Mouse (Mus musculus): ENCODE measurements around the gene Vmn2r81. TPM values are rescaled to one million over a fixed set of nuclear protein-coding genes. Genes with fewer than 3 reads are reported as not detected.
"Not testable (repeated sequence)": the region's sequence is repeated elsewhere in the genome, so short reads cannot be mapped to it uniquely, and the experiment has no call there.

Vmn2r81 gene
- not detected in 2 replicates for polyA plus RNA-seq (2015; fragmentation: Nextera tagmentation; extraction: Ambion mirVana)

DNA sequence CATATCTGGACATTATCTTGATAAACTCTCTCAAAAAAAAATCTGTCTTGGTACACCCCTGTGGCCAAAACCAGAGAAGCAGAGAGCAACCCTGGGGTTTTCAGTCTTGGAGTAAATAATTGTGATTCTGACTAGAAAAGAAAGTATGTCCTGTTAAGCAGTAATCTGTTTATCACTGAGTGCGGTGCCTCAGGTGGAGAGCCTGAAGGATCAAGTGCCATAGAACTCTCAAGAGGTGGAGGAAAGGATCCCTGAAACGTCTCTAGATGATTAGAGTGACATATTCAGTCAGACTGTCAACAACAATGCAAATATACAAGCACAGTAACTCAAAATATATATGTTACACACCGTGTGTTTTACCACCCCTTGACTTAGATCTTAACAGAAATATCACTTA, at the start of gene Vmn2r81:
TSS of gene Vmn2r81 (plus strand) at position 301 of the 400 bp plus-strand sequence.
- H3K27me3 ChIP-seq (ENCODE audit: control insufficient read depth, insufficient read depth, low read length); ATAC-seq (ENCODE audit: insufficient read depth, low FRiP score); H3K27ac ChIP-seq (ENCODE audit: low read length); H3K4me2 ChIP-seq (ENCODE audit: low read depth, low read length); H3K36me3 ChIP-seq (ENCODE audit: control insufficient read depth, insufficient read depth, low read length); H3K9ac ChIP-seq (ENCODE audit: low read length); H3K9me3 ChIP-seq (replicated peaks; ENCODE audit: control insufficient read depth, low read length); H3K4me1 ChIP-seq (ENCODE audit: control insufficient read depth, insufficient read depth, low read length); H3K4me3 ChIP-seq (replicated peaks; ENCODE audit: low read length): not testable (repeated sequence)
- WGBS, result 56% methylated on average over 2 of the region's 3 CpGs

DNA sequence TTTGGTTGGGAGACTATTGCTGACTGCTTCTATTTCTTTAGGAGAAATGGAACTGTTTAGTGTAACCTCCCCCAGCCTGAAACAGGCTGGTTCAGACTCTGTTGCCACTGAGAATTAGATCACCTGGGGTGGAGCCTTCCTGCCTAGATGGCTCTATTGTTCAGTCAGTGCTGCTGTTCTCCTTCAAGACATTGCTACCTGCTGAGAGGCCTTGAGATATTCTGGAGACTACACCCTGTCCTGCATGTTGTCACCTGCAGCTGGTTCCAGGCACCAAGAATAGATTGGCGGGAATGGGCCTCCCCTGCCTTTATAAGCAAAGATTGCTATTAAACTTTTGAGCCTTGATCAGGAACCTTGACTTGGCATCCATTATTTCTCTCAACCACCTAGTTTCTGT, 47.5 kb upstream of the Vmn2r81 start:
- not testable (repeated sequence) for H3K27ac ChIP-seq (ENCODE audit: low read length); H3K4me3 ChIP-seq (replicated peaks; ENCODE audit: low read length); H3K4me1 ChIP-seq (ENCODE audit: control insufficient read depth, insufficient read depth, low read length); H3K4me2 ChIP-seq (ENCODE audit: low read depth, low read length); H3K9me3 ChIP-seq (replicated peaks; ENCODE audit: control insufficient read depth, low read length); H3K36me3 ChIP-seq (ENCODE audit: control insufficient read depth, insufficient read depth, low read length); ATAC-seq (ENCODE audit: insufficient read depth, low FRiP score); H3K27me3 ChIP-seq (ENCODE audit: control insufficient read depth, insufficient read depth, low read length); H3K9ac ChIP-seq (ENCODE audit: low read length)
- 62% methylated on average over 1 of the region's 1 CpGs for WGBS

DNA sequence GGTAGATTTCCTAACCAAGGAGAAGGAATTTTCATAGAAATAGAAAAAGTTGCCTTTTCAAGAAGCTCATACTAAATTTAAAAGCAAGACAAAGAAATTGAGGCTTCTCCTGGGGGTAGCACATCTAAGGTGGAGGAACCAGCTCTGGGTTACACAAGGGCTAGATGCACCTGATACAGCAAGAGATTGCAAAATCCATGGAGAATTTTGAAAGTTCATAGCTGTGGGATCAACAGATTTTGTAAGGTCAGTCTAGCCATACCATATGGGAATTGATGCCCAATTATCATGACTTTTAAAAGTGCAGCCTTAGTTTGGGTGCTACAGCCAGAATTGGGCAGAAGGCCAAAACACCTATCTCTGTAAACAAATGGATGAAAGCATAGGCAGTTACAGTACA, 27.1 kb upstream of the Vmn2r81 start:
- Histone ChIP-seq H3K9ac (ENCODE audit: low read length) (no peak overlapping the region), H3K36me3 (ENCODE audit: control insufficient read depth, insufficient read depth, low read length) (no peaks in the 10 kb centered on the region), H3K4me2 (ENCODE audit: low read depth, low read length) (no peak overlapping the region), H3K27me3 (ENCODE audit: control insufficient read depth, insufficient read depth, low read length) (no peaks in the 10 kb centered on the region), H3K4me3 (replicated peaks; ENCODE audit: low read length) (no peak overlapping the region), H3K9me3 (replicated peaks; ENCODE audit: control insufficient read depth, low read length) (no peaks in the 10 kb centered on the region), H3K27ac (ENCODE audit: low read length) (no peak overlapping the region), H3K4me1 (ENCODE audit: control insufficient read depth, insufficient read depth, low read length) (no peaks in the 10 kb centered on the region)
- no peak for ATAC-seq (ENCODE audit: insufficient read depth, low FRiP score)

DNA sequence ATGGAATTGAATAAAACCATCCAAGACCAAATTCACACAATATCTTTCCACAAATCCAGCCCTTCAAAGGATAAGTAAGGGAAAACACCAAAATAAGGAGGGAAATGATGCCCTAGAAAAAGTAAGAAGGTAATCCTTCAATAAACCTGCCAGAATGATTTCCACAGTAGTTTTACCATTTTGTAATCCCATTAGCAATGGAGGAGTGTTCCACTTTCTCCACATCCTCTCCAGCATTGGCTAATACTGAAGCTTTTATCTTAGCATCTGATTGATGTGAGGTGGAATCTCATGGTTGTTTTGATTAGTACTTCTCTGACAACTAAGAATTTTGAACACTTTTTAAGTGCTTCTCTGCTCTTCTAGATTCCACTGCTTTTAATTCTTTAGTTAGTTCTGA, 25.9 kb upstream of the Vmn2r81 start:
- no peaks in the 10 kb centered on the region for H3K36me3 ChIP-seq (ENCODE audit: control insufficient read depth, insufficient read depth, low read length)
- H3K27ac ChIP-seq (ENCODE audit: low read length), result no peak overlapping the region
- no peaks in the 10 kb centered on the region for H3K27me3 ChIP-seq (ENCODE audit: control insufficient read depth, insufficient read depth, low read length)
- ATAC-seq (ENCODE audit: insufficient read depth, low FRiP score), result no peak
- H3K9ac ChIP-seq (ENCODE audit: low read length), result no peak overlapping the region
- H3K4me1 ChIP-seq (ENCODE audit: control insufficient read depth, insufficient read depth, low read length), result no peaks in the 10 kb centered on the region
- no peaks in the 10 kb centered on the region for H3K9me3 ChIP-seq (replicated peaks; ENCODE audit: control insufficient read depth, low read length)
- H3K4me3 ChIP-seq (replicated peaks; ENCODE audit: low read length), result no peak overlapping the region
- no peak overlapping the region for H3K4me2 ChIP-seq (ENCODE audit: low read depth, low read length)

DNA sequence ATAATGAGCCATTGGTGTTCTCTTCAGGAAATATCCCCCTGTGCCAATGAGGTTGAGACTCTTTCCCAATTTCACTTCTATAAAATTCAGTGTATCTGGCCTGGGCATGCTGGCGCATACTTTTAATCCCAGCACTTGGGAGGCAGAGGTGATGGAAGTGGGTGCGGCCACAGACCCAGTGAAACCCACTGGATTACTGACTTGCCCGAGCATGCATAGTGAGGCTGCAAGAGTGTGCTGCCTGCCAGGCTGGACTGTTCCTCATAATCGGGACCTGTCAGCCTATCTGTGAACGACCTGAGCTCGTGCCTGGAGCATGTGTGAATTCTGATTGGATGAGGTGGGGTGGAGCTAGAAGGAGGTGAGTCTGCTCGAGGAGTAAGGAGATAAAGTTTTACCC, 25.3 kb upstream of the Vmn2r81 start:
- 69% methylated on average over 7 of the region's 7 CpGs for WGBS

DNA sequence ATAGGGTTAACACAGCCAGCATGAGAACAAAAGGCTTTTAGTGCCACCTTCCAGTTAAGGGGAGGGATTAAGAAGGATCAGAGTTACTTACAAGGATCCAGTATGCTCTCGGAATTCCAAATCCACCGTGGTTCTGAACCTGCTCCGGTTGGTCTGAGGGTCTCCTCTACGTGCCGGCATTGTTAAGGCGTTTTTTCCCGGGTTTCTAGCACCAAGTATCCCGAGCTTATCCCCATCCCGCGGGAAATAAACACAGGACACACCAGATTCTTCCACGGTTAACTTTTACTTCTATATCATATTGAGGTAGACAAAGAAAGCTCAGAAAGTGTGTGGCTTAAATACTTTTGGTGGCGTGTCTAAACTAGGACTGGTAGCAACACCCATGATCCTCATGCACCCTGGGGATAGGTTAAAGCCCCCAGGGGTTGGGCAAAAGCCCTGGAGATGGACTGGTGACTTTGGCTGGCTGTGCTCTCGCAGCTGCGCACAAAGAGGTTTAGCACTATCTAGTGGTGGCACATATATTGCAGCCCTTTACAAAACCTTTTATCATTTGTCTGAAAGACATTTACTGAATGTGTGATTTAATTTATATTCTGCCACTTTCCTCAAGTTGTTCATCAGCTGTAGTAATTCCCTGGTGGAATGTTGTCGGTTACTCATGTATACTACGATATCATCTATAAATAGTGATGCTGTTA, 74.7 kb downstream of the Vmn2r81 start:
- H3K9me3 ChIP-seq (replicated peaks; ENCODE audit: control insufficient read depth, low read length); H3K36me3 ChIP-seq (ENCODE audit: control insufficient read depth, insufficient read depth, low read length); H3K27me3 ChIP-seq (ENCODE audit: control insufficient read depth, insufficient read depth, low read length); H3K27ac ChIP-seq (ENCODE audit: low read length); H3K4me1 ChIP-seq (ENCODE audit: control insufficient read depth, insufficient read depth, low read length); H3K9ac ChIP-seq (ENCODE audit: low read length); ATAC-seq (ENCODE audit: insufficient read depth, low FRiP score): not testable (repeated sequence)
- peak overlapping the region; percentile 38 for H3K4me3 ChIP-seq (replicated peaks; ENCODE audit: low read length)
- WGBS, result 4% methylated on average over 16 of the region's 16 CpGs
- peak overlapping the region; percentile 43 for H3K4me2 ChIP-seq (ENCODE audit: low read depth, low read length)

More for the DNA sequence above, 25.3 kb upstream of the Vmn2r81 start:
- Histone ChIP-seq H3K4me1 (ENCODE audit: control insufficient read depth, insufficient read depth, low read length) (no peaks in the 10 kb centered on the region), H3K36me3 (ENCODE audit: control insufficient read depth, insufficient read depth, low read length) (no peaks in the 10 kb centered on the region), H3K4me2 (ENCODE audit: low read depth, low read length) (no peak overlapping the region), H3K27ac (ENCODE audit: low read length) (no peak overlapping the region), H3K4me3 (replicated peaks; ENCODE audit: low read length) (no peak overlapping the region), H3K9ac (ENCODE audit: low read length) (no peak overlapping the region), H3K9me3 (replicated peaks; ENCODE audit: control insufficient read depth, low read length) (no peaks in the 10 kb centered on the region), H3K27me3 (ENCODE audit: control insufficient read depth, insufficient read depth, low read length) (no peaks in the 10 kb centered on the region)
- no peak for ATAC-seq (ENCODE audit: insufficient read depth, low FRiP score)

DNA sequence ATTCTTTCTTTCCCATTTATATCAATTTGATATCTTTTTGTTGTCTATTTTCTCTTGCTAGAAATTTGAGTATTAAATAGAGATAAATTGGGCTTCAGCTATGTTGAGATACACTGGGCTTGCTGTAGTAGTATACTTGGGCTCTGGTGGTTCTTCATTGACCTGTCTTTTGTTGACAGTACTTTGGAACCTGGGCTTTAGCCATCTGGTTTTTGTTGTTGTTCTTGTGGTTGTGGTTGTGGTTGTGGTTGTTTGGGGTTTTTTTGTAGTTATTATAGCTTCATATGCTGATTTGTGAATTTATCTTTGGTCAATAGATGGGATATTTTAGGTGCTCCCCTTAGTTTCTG, 75.2 kb downstream of the Vmn2r81 start:
- H3K9me3 ChIP-seq (replicated peaks; ENCODE audit: control insufficient read depth, low read length), result no peaks in the 10 kb centered on the region
- no peak overlapping the region for H3K9ac ChIP-seq (ENCODE audit: low read length)
- H3K4me3 ChIP-seq (replicated peaks; ENCODE audit: low read length), result no peak overlapping the region
- H3K4me2 ChIP-seq (ENCODE audit: low read depth, low read length), result no peak overlapping the region
- ATAC-seq (ENCODE audit: insufficient read depth, low FRiP score), result no peak
- H3K27me3 ChIP-seq (ENCODE audit: control insufficient read depth, insufficient read depth, low read length), result no peaks in the 10 kb centered on the region
- H3K27ac ChIP-seq (ENCODE audit: low read length), result no peak overlapping the region
- no peaks in the 10 kb centered on the region for H3K4me1 ChIP-seq (ENCODE audit: control insufficient read depth, insufficient read depth, low read length)
- no peaks in the 10 kb centered on the region for H3K36me3 ChIP-seq (ENCODE audit: control insufficient read depth, insufficient read depth, low read length)

Other genes with a start within 250 kb of the Vmn2r81 start
- not detected in 2 replicates for gene Olfr1351, start 235.2 kb upstream of the Vmn2r81 start, polyA plus RNA-seq (2015; fragmentation: Nextera tagmentation; extraction: Ambion mirVana)
- gene Olfr57, start 219.0 kb upstream of the Vmn2r81 start, polyA plus RNA-seq (2015; fragmentation: Nextera tagmentation; extraction: Ambion mirVana), result not detected in 2 replicates
- 21.6 and 22.7 TPM in 2 replicates for gene 2610008E11Rik, start 150.1 kb upstream of the Vmn2r81 start, polyA plus RNA-seq (2015; fragmentation: Nextera tagmentation; extraction: Ambion mirVana)
- gene Vmn2r80, start 98.9 kb upstream of the Vmn2r81 start, polyA plus RNA-seq (2015; fragmentation: Nextera tagmentation; extraction: Ambion mirVana), result not detected in 2 replicates
- gene Vmn2r82, start 108.8 kb downstream of the Vmn2r81 start, polyA plus RNA-seq (2015; fragmentation: Nextera tagmentation; extraction: Ambion mirVana), result not detected in 2 replicates
- gene Vmn2r83, start 221.0 kb downstream of the Vmn2r81 start, polyA plus RNA-seq (2015; fragmentation: Nextera tagmentation; extraction: Ambion mirVana), result not detected in 2 replicates